Mouse (Mus musculus): ENCODE data around the gene Scgb2b2. TPM values are rescaled to one million over a fixed set of nuclear protein-coding genes. Genes with fewer than 3 reads are reported as not detected.

The Scgb2b2 gene
- total RNA-seq (2022): not detected

- DNase-seq (ENCODE audit: low spot score): no peak
Observed at GRCm38 (mm10) chr7:31290208-31290607, at the start of gene Scgb2b2. TSS of gene Scgb2b2 (plus strand) at chr7:31290508.

- no peak for DNase-seq (ENCODE audit: low spot score)
Observed at GRCm38 (mm10) chr7:31291721-31292120, 1.4 kb downstream of the Scgb2b2 start, which contains the start of gene Scgb1b2. TSS of gene Scgb1b2 (minus strand) at chr7:31291821.

Other genes starting within 250 kb of the Scgb2b2 start
- gene Fxyd5, start 248.0 kb upstream of the Scgb2b2 start, total RNA-seq (2022): 10 to 100 TPM; 22.7 to 35.0 (median 28.4) TPM
- 1 to 10 TPM in 2 of 4 experiments, under 1 TPM in 2; 0.49 to 1.5 (median 1.1) TPM for gene Fxyd7, start 239.0 kb upstream of the Scgb2b2 start, total RNA-seq (2022)
- 1,000 to 10,000 TPM in 2 of 4 experiments, 100 to 1,000 TPM in 2; 843 to 1,156 (median 1,037) TPM for gene Fxyd1, start 233.3 kb upstream of the Scgb2b2 start, total RNA-seq (2022)
- gene Lgi4, start 231.2 kb upstream of the Scgb2b2 start, total RNA-seq (2022): 1 to 10 TPM; 2.6 to 3.8 (median 3.4) TPM
- gene Fxyd3, start 213.8 kb upstream of the Scgb2b2 start, total RNA-seq (2022): 1 to 10 TPM in 2 of 4 experiments, under 1 TPM in 2; 0.71 to 4.8 (median 1.6) TPM
- gene Hpn, start 175.2 kb upstream of the Scgb2b2 start, total RNA-seq (2022): 1 to 10 TPM; 2.2 to 3.7 (median 2.6) TPM
- gene Scn1b, start 163.5 kb upstream of the Scgb2b2 start, total RNA-seq (2022): 10 to 100 TPM; 36.1 to 54.8 (median 38.3) TPM
- gene Gramd1a, start 134.6 kb upstream of the Scgb2b2 start, total RNA-seq (2022): 10 to 100 TPM; 26.6 to 42.2 (median 33.0) TPM
- not detected for gene Scgb1b2, start 1.3 kb downstream of the Scgb2b2 start, total RNA-seq (2022)
- gene Scgb2b3, start 71.6 kb downstream of the Scgb2b2 start, total RNA-seq (2022): not detected
- not detected for gene Scgb1b3, start 85.1 kb downstream of the Scgb2b2 start, total RNA-seq (2022)

Measured in heart, adult 8-10 months (tissue).